Mouse (Mus musculus): ENCODE data around the gene Rhag.

The Rhag gene

GRCm38 (mm10) chr17:40874701-40875100 is 63.8 kb downstream of the Rhag start:
- intact Hi-C loops (cut with DNase I), result no loop called here

- intact Hi-C loops (cut with DNase I), result no loop called here
Measured at GRCm38 (mm10) chr17:40875568-40875967, 64.6 kb downstream of the Rhag start.

- intact Hi-C loops (cut with DNase I), result no loop called here
Measured at GRCm38 (mm10) chr17:40877741-40878140, 66.8 kb downstream of the Rhag start.

- intact Hi-C loops (cut with DNase I), result no loop called here
Measured at GRCm38 (mm10) chr17:40879528-40879923, 68.6 kb downstream of the Rhag start.

GRCm38 (mm10) chr17:40879924-40880691 is 69.2 kb downstream of the Rhag start, which contains the start of gene 9130008F23Rik:
Gene 9130008F23Rik (minus strand): TSS chr17:40880559.
- intact Hi-C loops (cut with DNase I), result no loop called here

- intact Hi-C loops (cut with DNase I), result no loop called here
Measured at GRCm38 (mm10) chr17:40882172-40882571, 71.2 kb downstream of the Rhag start.

- intact Hi-C loops (cut with DNase I), result no loop called here
Measured at GRCm38 (mm10) chr17:40885155-40885554, 74.2 kb downstream of the Rhag start.

GRCm38 (mm10) chr17:40887849-40888536 is 77.1 kb downstream of the Rhag start:
- intact Hi-C loops (cut with DNase I), result no loop called here

Measured in adrenal gland (tissue).